Comparison of ENCODE assay signal across 8 mouse cellular contexts in genomic region chr19:10895016-10895528, GRCm38 (mm10). TPM values are rescaled to one million over a fixed set of nuclear protein-coding genes. Genes with fewer than 3 reads are reported as not detected.
DNase-seq lines count a peak whose midpoint lies in the region; ATAC-seq and TF ChIP-seq lines count a peak whose summit lies in the region.

Gene Prpf19 (plus strand): TSS chr19:10895231.

- H3K9me3 ChIP-seq in hindbrain, postnatal 0 days (ENCODE audit: low read length) = no peaks in the 10 kb centered on the region

- no peak for TF ChIP-seq CTCF in gastrocnemius, adult 2 months (IDR thresholded peaks at IDR 0.05)
- TF ChIP-seq CTCF in hindbrain, postnatal 0 days (IDR thresholded peaks at IDR 0.05; ENCODE audit: low read depth) = peak; percentile 38
- peak; percentile 19; the same call in 1 of the 2 replicates for TF ChIP-seq CTCF in left cerebral cortex, adult 2 months (IDR thresholded peaks at IDR 0.05)

- intact Hi-C loops in gastrocnemius, adult 2 months (cut with DNase I) = loop anchor here (1.0 kb wide), 1 partner anchor 14 kb away; no protein-coding TSS in a partner anchor
- intact Hi-C loops in left cerebral cortex, adult 2 months (cut with DNase I) = loop anchor here (1.0 kb wide), 2 partner anchors 14 to 26 kb away; partner anchors contain the start of gene Tmem132a

- H3K27me3 ChIP-seq in hindbrain, postnatal 0 days (ENCODE audit: insufficient read depth, low read length) = no peaks in the 10 kb centered on the region

- H3K4me1 ChIP-seq in hindbrain, postnatal 0 days (ENCODE audit: insufficient read depth, low read length) = peaks cover 13% of the 10 kb centered on the region; the same call in 1 of the 2 replicates

- peak within 1 kb of the TSS; percentile 99 for H3K4me3 ChIP-seq in gastrocnemius, adult 2 months
- H3K4me3 ChIP-seq in hindbrain, postnatal 0 days (ENCODE audit: low read length) = peak within 1 kb of the TSS; percentile 85
- peak within 1 kb of the TSS; percentile 93 for H3K4me3 ChIP-seq in left cerebral cortex, adult 2 months

- H3K9ac ChIP-seq in hindbrain, postnatal 0 days (replicated peaks; ENCODE audit: low read length) = peak within 1 kb of the TSS; percentile 94

- under 1% methylated on average over 43 of the region's 43 CpGs for WGBS in hindbrain, postnatal 0 days

- DNase-seq in WW6 (ENCODE audit: low read depth, low spot score) = peak; percentile 83
- peak; percentile 96 to 98 for DNase-seq in cerebellum, postnatal 4 days (ENCODE audit: low spot score in 2 of 2)
- DNase-seq in gastrocnemius, adult 2 months = peak; percentile 98
- peak; percentile 99 for DNase-seq in hindbrain, postnatal 0 days (ENCODE audit: low spot score)
- peak; percentile 99 for DNase-seq in left cerebral cortex, adult 2 months (ENCODE audit: extremely low spot score in 1 of 2, low spot score in 2 of 2)
- peak; percentile 98 to 99 for DNase-seq in right cerebral cortex, adult 2 months (ENCODE audit: low spot score in 2 of 2)
- peak; percentile 98 for DNase-seq in urinary bladder, postnatal 14 days (ENCODE audit: low spot score)

- H3K27ac ChIP-seq in gastrocnemius, adult 2 months = peak within 1 kb of the TSS; percentile 97
- peak within 1 kb of the TSS; percentile 96 for H3K27ac ChIP-seq in hindbrain, postnatal 0 days
- H3K27ac ChIP-seq in left cerebral cortex, adult 2 months = peak within 1 kb of the TSS; percentile 89

- H3K4me2 ChIP-seq in hindbrain, postnatal 0 days (ENCODE audit: low read depth, low read length) = peak within 1 kb of the TSS; percentile 90

- peaks cover 23% of the 10 kb centered on the region for H3K36me3 ChIP-seq in hindbrain, postnatal 0 days (ENCODE audit: insufficient read depth, low read length)

- ATAC-seq in hindbrain, postnatal 0 days = peak; percentile 96
- peak; percentile 98 for ATAC-seq in megakaryocyte, adult 5-6 weeks (ENCODE audit: poor library complexity, severe bottlenecking)

RNA-seq across cellular contexts. Expression of gene Prpf19, which starts in this region (rescaled TPM):
- total RNA-seq in gastrocnemius, adult 2 months (2021) = 100 to 1,000 TPM; 150 to 184 TPM
- total RNA-seq in hindbrain, postnatal 0 days (2014; rRNA removed) = 351 and 368 TPM in 2 replicates
- 37.5 and 40.3 TPM in 2 replicates for polyA plus RNA-seq in hindbrain, postnatal 0 days (2015; fragmentation: Nextera tagmentation; extraction: Ambion mirVana)
- 100 to 1,000 TPM; 195 to 208 TPM for total RNA-seq in left cerebral cortex, adult 2 months (2021)
- total RNA-seq in megakaryocyte, adult 5-6 weeks (2015) = 34.1 and 36.1 TPM in 2 replicates
- total RNA-seq in megakaryocyte, adult 5-6 weeks (2017) = 69.0 and 76.2 TPM in 2 replicates

Comparison
In these comparisons a context has a peak if more than half of its experiments do, and no peak if none do; other contexts are left out.
1. Peak in every context shown above with its lines: DNase-seq, ATAC-seq, H3K4me3 ChIP-seq and H3K27ac ChIP-seq.